Mouse (Mus musculus) layer of hippocampus, postnatal 10 days (tissue): ENCODE results near the gene Sag. TPM values are rescaled to one million over a fixed set of nuclear protein-coding genes. Genes with fewer than 3 reads are reported as not detected.

Source experiments
- DNase-seq, 2 experiments: peaks; one replicate each; pipeline ENCODE4 v3.0.0; 2021; ENCODE audit warnings: low spot score in 2 of 2
- total RNA-seq, 2 experiments: library from RNA; stranded (reverse); gene quantifications; 2 replicates each; pipeline ENCODE4 v1.2.3; 2021

Gene Sag
- total RNA-seq, 2 experiments from 2014 or later: 1.8 to 2.2 TPM

GRCm38 (mm10) chr1:87892499-87892898 is 89.0 kb downstream of the Sag start:
- DNase-seq: no peak

GRCm38 (mm10) chr1:87893414-87893813 is 89.9 kb downstream of the Sag start:
- no peak for DNase-seq

Other genes with a start within 250 kb of the Sag start
- 10 to 100 TPM; 70.8 to 76.4 TPM for gene Ngef, start 229.8 kb upstream of the Sag start, total RNA-seq
- gene Inpp5d, start 183.4 kb upstream of the Sag start, total RNA-seq: 10 to 100 TPM; 15.2 to 17.7 TPM
- 10 to 100 TPM; 59.9 to 64.5 TPM for gene Atg16l1, start 47.8 kb upstream of the Sag start, total RNA-seq
- gene Dgkd, start 49.6 kb downstream of the Sag start, total RNA-seq: 100 to 1,000 TPM; 119 to 134 TPM
- 10 to 100 TPM; 23.0 to 24.6 TPM for gene Usp40, start 204.9 kb downstream of the Sag start, total RNA-seq